Mouse (Mus musculus) midbrain, embryonic 14.5 days (tissue): ENCODE results near the gene Gprin2. TPM values are rescaled to one million over a fixed set of nuclear protein-coding genes. Genes with fewer than 3 reads are reported as not detected.

Experiments used
- ATAC-seq: fragments of 200-750 bp; cut with Nextera tagmentation; 2 replicates; pipeline ENCODE4 v1.8.0; 2017; ENCODE audit warnings: moderate number of reproducible peaks, moderate library complexity; ENCODE audit not compliant: low FRiP score, low TSS enrichment
- DNase-seq: peaks from one replicate; pipeline ENCODE4 v3.0.0-alpha.2; 2015
- H3K27ac ChIP-seq: fragments of 300-500 bp; sonication (generic); replicated peaks from 2 replicates; pipeline ENCODE4 v1.5.1; 2014; ENCODE audit warnings: mild to moderate bottlenecking, low read depth, low read length, moderate library complexity
- H3K27me3 ChIP-seq: fragments of 300-500 bp; sonication (generic); 2 replicates; pipeline ENCODE4 v1.6.1; 2014; ENCODE audit warnings: low read length, control low read depth, mixed read lengths; ENCODE audit not compliant: control insufficient read depth, insufficient read depth
- H3K36me3 ChIP-seq: fragments of 300-500 bp; sonication (generic); 2 replicates; pipeline ENCODE4 v1.6.1; 2014; ENCODE audit warnings: low read length, control low read depth; ENCODE audit not compliant: control insufficient read depth, insufficient read depth
- H3K4me1 ChIP-seq: fragments of 300-500 bp; sonication (generic); 2 replicates; pipeline ENCODE4 v1.6.1; 2014; ENCODE audit warnings: mild to moderate bottlenecking, antibody characterized with exemption, low read length, control low read depth; ENCODE audit not compliant: control insufficient read depth, insufficient read depth
- H3K4me2 ChIP-seq: fragments of 300-500 bp; sonication (generic); 2 replicates; pipeline ENCODE4 v1.6.1; 2014; ENCODE audit warnings: mild to moderate bottlenecking, low read length, moderate library complexity
- H3K4me3 ChIP-seq: fragments of 300-500 bp; sonication (generic); replicated peaks from 2 replicates; pipeline ENCODE4 v1.5.1; 2014; ENCODE audit warnings: low read depth, low read length
- H3K9ac ChIP-seq: fragments of 300-500 bp; sonication (generic); replicated peaks from 2 replicates; pipeline ENCODE4 v1.6.1; 2014; ENCODE audit warnings: mild to moderate bottlenecking, low read length, moderate library complexity
- H3K9me3 ChIP-seq: fragments of 300-500 bp; sonication (generic); 2 replicates; pipeline ENCODE4 v1.6.1; 2016; ENCODE audit warnings: low read length, control low read depth, mixed read lengths; ENCODE audit not compliant: control insufficient read depth
- WGBS: fragments of 180-500 bp; shearing (Covaris S2); extraction: QIAGEN DNeasy Blood & Tissue Kit; methylation state at CpG from one replicate; pipeline ENCODE4 v1.1.7; 2014; 5-methylcytosine and 5-hydroxymethylcytosine counted together
- polyA plus RNA-seq: library from polyadenylated mRNA; unstranded; fragments of >200 nt; fragmentation: Nextera tagmentation; extraction: Ambion mirVana; gene quantifications from 2 replicates; pipeline ENCODE4 v1.2.1, GENCODE M21; 2014

Gene Gprin2
- polyA plus RNA-seq, 1 experiment from 2014 or later, result 5.7 TPM

GRCm38 (mm10) chr14:34227981-34228380 is 26.5 kb upstream of the Gprin2 start:
- WGBS, result 83% methylated on average over 12 of the region's 12 CpGs
- DNase-seq, result no peak

GRCm38 (mm10) chr14:34226566-34226965 is 25.1 kb upstream of the Gprin2 start:
- H3K9ac ChIP-seq, result no peak overlapping the region
- no peaks in the 10 kb centered on the region for H3K4me1 ChIP-seq
- H3K4me2 ChIP-seq, result no peak overlapping the region
- DNase-seq, result no peak
- no peak for ATAC-seq
- 81% methylated on average over 4 of the region's 4 CpGs for WGBS
- no peaks in the 10 kb centered on the region for H3K27me3 ChIP-seq
- no peaks in the 10 kb centered on the region for H3K9me3 ChIP-seq
- H3K4me3 ChIP-seq, result no peak overlapping the region
- H3K36me3 ChIP-seq, result no peaks in the 10 kb centered on the region
- no peak overlapping the region for H3K27ac ChIP-seq

More at GRCm38 (mm10) chr14:34227981-34228380, 26.5 kb upstream of the Gprin2 start:
- Histone ChIP-seq H3K9me3 (no peaks in the 10 kb centered on the region), H3K9ac (no peak overlapping the region), H3K4me2 (no peak overlapping the region), H3K4me1 (no peaks in the 10 kb centered on the region), H3K4me3 (no peak overlapping the region), H3K36me3 (no peaks in the 10 kb centered on the region), H3K27ac (no peak overlapping the region), H3K27me3 (no peaks in the 10 kb centered on the region)
- ATAC-seq, result no peak

- no peak overlapping the region for H3K4me2 ChIP-seq
- no peak overlapping the region for H3K27ac ChIP-seq
- no peak overlapping the region for H3K4me3 ChIP-seq
- no peak for ATAC-seq
- no peaks in the 10 kb centered on the region for H3K4me1 ChIP-seq
- no peak overlapping the region for H3K9ac ChIP-seq
- no peaks in the 10 kb centered on the region for H3K9me3 ChIP-seq
- no peaks in the 10 kb centered on the region for H3K27me3 ChIP-seq
- no peak for DNase-seq
- H3K36me3 ChIP-seq, result no peaks in the 10 kb centered on the region
- whole genome bisulfite sequencing, result 94% methylated on average over 9 of the region's 9 CpGs
Observed at GRCm38 (mm10) chr14:34225986-34226385, 24.5 kb upstream of the Gprin2 start.

GRCm38 (mm10) chr14:34223362-34223898 is 22.0 kb upstream of the Gprin2 start:
- 77% methylated on average over 5 of the region's 5 CpGs for WGBS

GRCm38 (mm10) chr14:34221416-34222077 is 20.1 kb upstream of the Gprin2 start:
- H3K4me3 ChIP-seq, result no peak overlapping the region

More at GRCm38 (mm10) chr14:34223362-34223898, 22.0 kb upstream of the Gprin2 start:
- Histone ChIP-seq H3K4me3 (no peak overlapping the region), H3K4me2 (no peak overlapping the region), H3K4me1 (peaks cover 3% of the 10 kb centered on the region; the same call in 1 of the 2 replicates), H3K27me3 (peaks cover 11% of the 10 kb centered on the region; the same call in 1 of the 2 replicates), H3K9me3 (no peaks in the 10 kb centered on the region), H3K9ac (no peak overlapping the region), H3K27ac (no peak overlapping the region), H3K36me3 (no peaks in the 10 kb centered on the region)
- ATAC-seq, result no peak
- DNase-seq, result no peak

GRCm38 (mm10) chr14:34220426-34220825 is 19.0 kb upstream of the Gprin2 start:
- H3K36me3 ChIP-seq, result no peaks in the 10 kb centered on the region
- H3K27me3 ChIP-seq, result peaks cover 11% of the 10 kb centered on the region; the same call in 1 of the 2 replicates
- H3K27ac ChIP-seq, result no peak overlapping the region
- 79% methylated on average over 5 of the region's 5 CpGs for WGBS
- no peaks in the 10 kb centered on the region for H3K9me3 ChIP-seq
- H3K4me3 ChIP-seq, result no peak overlapping the region
- H3K4me2 ChIP-seq, result no peak overlapping the region
- H3K4me1 ChIP-seq, result peaks cover 3% of the 10 kb centered on the region; the same call in 1 of the 2 replicates
- DNase-seq, result no peak
- H3K9ac ChIP-seq, result no peak overlapping the region
- no peak for ATAC-seq

More at GRCm38 (mm10) chr14:34221416-34222077, 20.1 kb upstream of the Gprin2 start:
- Histone ChIP-seq H3K4me2 (no peak overlapping the region), H3K9me3 (no peaks in the 10 kb centered on the region), H3K27ac (no peak overlapping the region), H3K36me3 (no peaks in the 10 kb centered on the region), H3K9ac (no peak overlapping the region), H3K4me1 (peaks cover 3% of the 10 kb centered on the region; the same call in 1 of the 2 replicates), H3K27me3 (peaks cover 11% of the 10 kb centered on the region; the same call in 1 of the 2 replicates)
- ATAC-seq (no peak), DNase-seq (no peak)
- WGBS, result 75% methylated on average over 5 of the region's 5 CpGs

- peak; percentile 31 for DNase-seq
- no peak for ATAC-seq
- WGBS, result 9% methylated on average over 26 of the region's 29 CpGs
Observed at GRCm38 (mm10) chr14:34219786-34220198, 18.3 kb upstream of the Gprin2 start.

GRCm38 (mm10) chr14:34219295-34219694 is 17.8 kb upstream of the Gprin2 start, which contains the start of gene Syt15:
Syt15 (plus strand) TSS chr14:34219595.
- Histone ChIP-seq H3K9me3 (no peaks in the 10 kb centered on the region), H3K27me3 (peaks cover 11% of the 10 kb centered on the region; the same call in 1 of the 2 replicates), H3K27ac (no peak within 1 kb of the TSS), H3K4me3 (0 out of 2 replicates have a peak within 1 kb of the TSS, but pooled peaks have one; percentile 15), H3K4me1 (peaks cover 3% of the 10 kb centered on the region; the same call in 1 of the 2 replicates), H3K36me3 (no peaks in the 10 kb centered on the region), H3K4me2 (peak within 1 kb of the TSS; percentile 42), H3K9ac (no peak within 1 kb of the TSS; the same call in 1 of the 2 replicates)
- 79% methylated on average over 6 of the region's 6 CpGs for WGBS
- DNase-seq (no peak), ATAC-seq (no peak)

More at GRCm38 (mm10) chr14:34219786-34220198, 18.3 kb upstream of the Gprin2 start:
- H3K4me2 ChIP-seq, result peak overlapping the region; percentile 42
- peaks cover 11% of the 10 kb centered on the region; the same call in 1 of the 2 replicates for H3K27me3 ChIP-seq
- H3K9ac ChIP-seq, result no peak overlapping the region; the same call in 1 of the 2 replicates
- no peaks in the 10 kb centered on the region for H3K36me3 ChIP-seq
- H3K9me3 ChIP-seq, result no peaks in the 10 kb centered on the region
- H3K27ac ChIP-seq, result no peak overlapping the region
- peaks cover 3% of the 10 kb centered on the region; the same call in 1 of the 2 replicates for H3K4me1 ChIP-seq
- 0 out of 2 replicates have a peak overlapping the region, but pooled peaks have one; percentile 15 for H3K4me3 ChIP-seq
